Mouse (Mus musculus) kidney, adult 2 months (tissue): ENCODE results near the gene Smim15.

ENCODE experiments used
- CTCF ChIP-seq: fragments of 200-500 bp; conservative IDR thresholded peaks from 2 replicates; pipeline ENCODE4 v1.5.1; 2011; ENCODE audit warnings: low read depth, mild to moderate bottlenecking, control low read depth, low read length, moderate library complexity, mixed read lengths; ENCODE audit not compliant: insufficient read depth, insufficient read length
- POLR2A ChIP-seq: fragments of 200-500 bp; IDR thresholded peaks from one replicate; pipeline ENCODE4 v1.6.1; 2011; ENCODE audit warnings: low read depth, low read length, control low read depth

- no peak for TF ChIP-seq CTCF
- TF ChIP-seq POLR2A: no peak
These were observed 51.4 kb downstream of the Smim15 start for GRCm38 (mm10) chr13:108095617-108096016.
